Comparison of ENCODE assay signal across 7 mouse cellular contexts in the genomic region with DNA sequence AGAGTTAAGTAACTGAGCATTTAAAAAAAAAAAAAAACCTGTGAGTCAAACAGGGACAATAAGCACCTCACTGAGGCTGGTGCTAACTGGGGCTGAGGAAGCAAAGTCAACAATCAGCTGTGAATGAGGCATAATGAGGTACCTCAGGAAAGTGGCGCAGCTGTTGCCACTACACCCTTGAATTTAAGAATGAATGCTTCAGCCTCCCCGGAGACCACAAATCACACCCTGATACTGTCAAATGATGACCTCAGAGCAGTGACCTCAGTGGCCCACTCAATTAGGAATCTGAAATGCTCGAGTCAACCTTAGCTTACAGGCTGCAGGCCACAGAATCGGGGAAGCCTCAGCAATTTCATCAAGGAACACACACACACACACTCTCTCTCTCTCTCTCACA. TPM values are rescaled to one million over a fixed set of nuclear protein-coding genes. Genes with fewer than 3 reads are reported as not detected.
DNase-seq lines count a peak whose midpoint lies in the region; ATAC-seq and TF ChIP-seq lines count a peak whose summit lies in the region.

No protein-coding gene starts in this region.

- H3K9me3 ChIP-seq in heart, embryonic 12.5 days (replicated peaks): no peaks in the 10 kb centered on the region
- H3K9me3 ChIP-seq in kidney, embryonic 16.5 days (ENCODE audit: low read length): no peaks in the 10 kb centered on the region
- no peaks in the 10 kb centered on the region for H3K9me3 ChIP-seq in midbrain, postnatal 0 days (ENCODE audit: low read length)

- H3K4me1 ChIP-seq in heart, embryonic 12.5 days (replicated peaks): peaks cover 45% of the 10 kb centered on the region
- peaks cover 18% of the 10 kb centered on the region for H3K4me1 ChIP-seq in kidney, embryonic 16.5 days (ENCODE audit: insufficient read depth, low read length)
- H3K4me1 ChIP-seq in midbrain, postnatal 0 days (ENCODE audit: insufficient read depth, low read length): 0 out of 2 replicates have a peak, but pooled peaks cover 7% of the 10 kb centered on the region

- peak overlapping the region; percentile 71 for H3K27ac ChIP-seq in heart, embryonic 12.5 days (ENCODE audit: poor library complexity, severe bottlenecking)
- peak overlapping the region; percentile 13; the same call in 1 of the 2 replicates for H3K27ac ChIP-seq in kidney, embryonic 16.5 days (ENCODE audit: low read length)
- peak overlapping the region; percentile 94; the same call in 1 of the 2 replicates for H3K27ac ChIP-seq in midbrain, postnatal 0 days (ENCODE audit: low read depth, low read length)

- DNase-seq in CD4-positive helper T cell, adult 2 months (ENCODE audit: low read depth, low spot score): peak; percentile 72
- DNase-seq in T-cell, adult 2 months (ENCODE audit: low spot score): peak; percentile 51
- DNase-seq in midbrain, postnatal 0 days (ENCODE audit: low spot score): no peak

- H3K9ac ChIP-seq in heart, embryonic 12.5 days: peak overlapping the region; percentile 72
- H3K9ac ChIP-seq in kidney, embryonic 16.5 days (replicated peaks; ENCODE audit: low read length): peak overlapping the region; percentile 37; the same call in 1 of the 2 replicates
- H3K9ac ChIP-seq in midbrain, postnatal 0 days (replicated peaks; ENCODE audit: low read length, poor library complexity, severe bottlenecking): peak overlapping the region; percentile 46

- no peak for ATAC-seq in heart, embryonic 12.5 days (ENCODE audit: insufficient number of reproducible peaks, low FRiP score)
- no peak for ATAC-seq in kidney, embryonic 16.5 days (ENCODE audit: low FRiP score, low TSS enrichment)
- no peak for ATAC-seq in midbrain, postnatal 0 days (ENCODE audit: low FRiP score)
- no peak for ATAC-seq in granulocyte monocyte progenitor cell, adult 5-6 weeks (replicated peaks; ENCODE audit: poor library complexity, severe bottlenecking)
- ATAC-seq in megakaryocyte-erythroid progenitor cell, adult 5-6 weeks (replicated peaks; ENCODE audit: low FRiP score, low TSS enrichment, poor library complexity, severe bottlenecking): no peak

- H3K4me2 ChIP-seq in heart, embryonic 12.5 days: peak overlapping the region; percentile 70
- peak overlapping the region; percentile 74 for H3K4me2 ChIP-seq in kidney, embryonic 16.5 days (replicated peaks; ENCODE audit: low read depth, low read length)
- H3K4me2 ChIP-seq in midbrain, postnatal 0 days (ENCODE audit: low read depth, low read length, poor library complexity, severe bottlenecking): peak overlapping the region; percentile 66

- H3K36me3 ChIP-seq in heart, embryonic 12.5 days: peaks cover 31% of the 10 kb centered on the region
- H3K36me3 ChIP-seq in kidney, embryonic 16.5 days (ENCODE audit: insufficient read depth, low read length): peaks cover 20% of the 10 kb centered on the region
- peaks cover 11% of the 10 kb centered on the region for H3K36me3 ChIP-seq in midbrain, postnatal 0 days (ENCODE audit: insufficient read depth, low read length)

- H3K4me3 ChIP-seq in heart, embryonic 12.5 days: peak overlapping the region; percentile 79
- peak overlapping the region; percentile 69 for H3K4me3 ChIP-seq in kidney, embryonic 16.5 days (ENCODE audit: low read length)
- peak overlapping the region; percentile 95 for H3K4me3 ChIP-seq in midbrain, postnatal 0 days (ENCODE audit: low read depth, low read length)

- no peaks in the 10 kb centered on the region for H3K27me3 ChIP-seq in heart, embryonic 12.5 days (replicated peaks)
- H3K27me3 ChIP-seq in kidney, embryonic 16.5 days (ENCODE audit: insufficient read depth, low read length): no peaks in the 10 kb centered on the region
- no peaks in the 10 kb centered on the region for H3K27me3 ChIP-seq in midbrain, postnatal 0 days (ENCODE audit: insufficient read depth, low read length)

- WGBS in heart, embryonic 12.5 days: 34% methylated on average over 4 of the region's 4 CpGs
- 7% methylated on average over 4 of the region's 4 CpGs for WGBS in kidney, embryonic 16.5 days
- 4% methylated on average over 4 of the region's 4 CpGs for WGBS in midbrain, postnatal 0 days

- TF ChIP-seq CTCF in midbrain, postnatal 0 days (IDR thresholded peaks at IDR 0.05): no peak

RNA-seq across cellular contexts. Expression of gene Trib2, which starts 5.0 kb away (rescaled TPM):
- polyA plus RNA-seq in heart, embryonic 12.5 days (2016; fragmentation: Nextera tagmentation; extraction: Ambion mirVana): 66.6 and 67.4 TPM in 2 replicates
- polyA plus RNA-seq in kidney, embryonic 16.5 days (2015; fragmentation: Nextera tagmentation; extraction: Ambion mirVana): 58.0 and 58.6 TPM in 2 replicates
- 185 and 189 TPM in 2 replicates for total RNA-seq in midbrain, postnatal 0 days (2014; rRNA removed)
- 110 and 112 TPM in 2 replicates for polyA plus RNA-seq in midbrain, postnatal 0 days (2015; fragmentation: Nextera tagmentation; extraction: Ambion mirVana)
- total RNA-seq in granulocyte monocyte progenitor cell, adult 5-6 weeks (2014; fragmentation: Nextera tagmentation): 0.47 and 1.5 TPM in 2 replicates
- 0.05 and 0.09 TPM in 2 replicates for total RNA-seq in granulocyte monocyte progenitor cell, adult 5-6 weeks (2017)
- 55.7 and 71.0 TPM in 2 replicates for total RNA-seq in megakaryocyte-erythroid progenitor cell, adult 5-6 weeks (2014; fragmentation: Nextera tagmentation)
- 55.4 and 84.4 TPM in 2 replicates for total RNA-seq in megakaryocyte-erythroid progenitor cell, adult 5-6 weeks (2017)

Comparison
In these comparisons a context has a peak if more than half of its experiments do, and no peak if none do; other contexts are left out.
1. H3K27ac ChIP-seq: peak in every context shown above with its lines; median percentile 94 in midbrain, postnatal 0 days; 71 in heart, embryonic 12.5 days; 13 in kidney, embryonic 16.5 days.
2. RNA of gene Trib2, which starts 5.0 kb away (total RNA-seq): 185 to 189 TPM in midbrain, postnatal 0 days and 55.4 to 84.4 TPM in megakaryocyte-erythroid progenitor cell, adult 5-6 weeks; 0.05 to 1.5 TPM in granulocyte monocyte progenitor cell, adult 5-6 weeks; every median in the first group is over 10 times any median in the second.
3. Peak in every context shown above with its lines, with median percentiles within 50 percentile points of each other: H3K4me2 ChIP-seq, H3K4me3 ChIP-seq and H3K9ac ChIP-seq.